Mouse (Mus musculus): ENCODE data around the gene Lrrtm3.

Lrrtm3 gene

DNA sequence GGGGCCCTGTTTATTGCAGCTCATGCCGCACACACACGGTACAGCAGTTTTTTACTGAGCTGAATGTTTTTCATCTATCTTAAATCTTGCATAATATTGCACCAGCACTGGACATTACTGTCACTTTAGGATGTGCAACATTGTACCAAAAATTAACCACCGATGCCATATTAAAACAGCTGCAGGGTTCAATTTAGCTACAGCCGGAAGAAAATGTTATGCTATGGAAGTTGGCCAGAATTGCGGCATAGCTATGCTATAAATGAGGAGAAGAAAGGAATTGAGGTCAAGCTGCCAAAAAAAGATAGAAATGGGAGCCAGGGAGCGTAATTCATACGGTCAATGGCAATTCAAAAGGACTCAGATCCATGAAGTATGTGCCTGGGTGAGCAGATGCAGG lies 48.9 kb downstream of the Lrrtm3 start:
- DNase-seq, result peak; percentile 26

DNA sequence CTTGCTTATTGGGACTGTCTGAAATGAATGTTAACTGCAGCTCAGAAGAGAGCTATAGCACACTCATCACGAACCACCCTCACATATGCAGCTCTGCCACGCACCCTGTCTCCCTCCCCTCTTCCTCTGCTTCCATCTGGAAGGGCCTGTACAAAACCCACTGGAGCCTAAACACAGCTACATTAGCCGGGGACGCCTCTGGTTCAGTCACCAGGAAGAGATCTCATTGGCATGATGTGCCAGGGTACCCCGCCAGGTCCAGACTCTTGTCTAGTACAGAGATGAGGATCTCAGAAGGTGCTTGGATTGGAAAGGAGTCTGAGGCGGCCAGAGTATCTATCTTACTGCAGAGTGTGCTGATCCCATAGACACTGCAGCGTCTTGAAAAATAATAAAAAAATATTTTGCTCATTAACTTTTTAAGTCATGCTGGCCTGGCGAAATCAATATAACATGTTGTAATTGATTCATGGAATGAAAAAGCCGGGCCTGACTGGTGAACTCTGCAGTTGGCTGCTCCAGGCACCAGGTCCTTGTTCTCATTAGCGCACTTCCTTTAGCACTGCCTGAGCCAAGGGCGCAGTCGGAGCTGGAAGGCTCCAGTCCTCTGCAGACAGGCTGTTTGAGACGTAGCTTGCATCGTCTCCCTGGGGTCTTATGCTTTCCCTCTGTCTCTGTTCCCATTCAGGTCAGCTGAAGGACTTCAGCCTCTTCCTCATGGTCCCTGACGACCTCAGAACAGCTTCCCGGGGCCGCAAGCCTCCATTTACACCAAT lies 50.1 kb downstream of the Lrrtm3 start:
- DNase-seq, result peak; percentile 79

DNA sequence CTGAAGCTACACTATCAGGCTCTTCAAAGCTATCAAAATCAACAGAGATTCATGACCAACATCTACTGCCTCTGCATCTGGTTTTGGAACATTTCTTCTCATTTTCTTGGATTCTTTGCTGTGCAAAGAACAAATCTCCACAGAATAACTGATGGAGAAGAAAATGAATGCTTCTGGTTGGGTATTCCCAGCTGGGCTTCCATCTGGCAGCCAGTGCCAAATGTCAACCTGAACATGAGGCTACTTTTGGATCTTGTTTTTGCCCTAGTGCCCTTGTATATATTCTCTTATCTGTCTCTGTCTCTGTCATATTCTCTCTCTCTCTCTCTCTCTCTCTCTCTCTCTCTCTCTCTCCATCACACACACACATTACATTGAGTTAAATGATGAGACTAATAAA lies 59.2 kb downstream of the Lrrtm3 start:
- no peak for DNase-seq

DNA sequence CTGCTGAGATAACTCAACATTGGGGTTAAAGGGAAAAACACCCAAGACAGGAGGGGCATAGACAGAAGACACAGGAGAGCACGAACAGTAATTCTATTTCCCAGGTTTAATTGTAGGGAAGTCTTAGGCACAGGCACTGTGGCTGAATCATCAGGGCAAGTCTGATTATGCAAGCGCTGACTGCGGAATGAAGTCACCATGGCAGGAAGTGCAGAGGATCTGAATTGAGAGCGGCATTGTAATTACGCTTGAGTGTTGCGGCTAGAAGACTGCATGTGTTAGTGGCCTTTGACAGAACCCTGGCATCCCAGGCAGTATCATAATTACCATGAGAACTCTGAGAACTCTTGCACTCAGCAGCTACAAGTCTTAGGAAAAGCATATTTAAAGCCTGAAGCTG lies 66.7 kb downstream of the Lrrtm3 start:
- DNase-seq, result no peak

DNA sequence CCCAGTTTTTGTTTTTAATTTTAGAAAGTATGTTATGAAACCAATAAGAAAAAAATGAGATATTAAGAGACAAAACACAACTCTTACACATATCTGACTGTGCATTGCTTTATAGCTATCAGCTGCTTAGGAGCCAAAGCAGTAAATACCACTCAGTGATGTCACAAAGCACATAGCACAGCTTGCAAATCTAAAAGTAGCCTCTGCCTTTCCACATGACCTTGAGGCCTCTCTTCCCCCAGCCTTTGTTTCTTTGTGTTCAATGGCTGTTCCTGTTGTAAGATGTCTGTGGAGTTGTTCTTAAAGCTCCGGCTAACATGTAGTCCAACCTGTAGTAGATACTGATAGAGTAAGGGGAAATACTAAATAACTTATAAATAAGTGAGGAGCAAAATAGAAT lies 69.7 kb downstream of the Lrrtm3 start:
- no peak for DNase-seq

DNA sequence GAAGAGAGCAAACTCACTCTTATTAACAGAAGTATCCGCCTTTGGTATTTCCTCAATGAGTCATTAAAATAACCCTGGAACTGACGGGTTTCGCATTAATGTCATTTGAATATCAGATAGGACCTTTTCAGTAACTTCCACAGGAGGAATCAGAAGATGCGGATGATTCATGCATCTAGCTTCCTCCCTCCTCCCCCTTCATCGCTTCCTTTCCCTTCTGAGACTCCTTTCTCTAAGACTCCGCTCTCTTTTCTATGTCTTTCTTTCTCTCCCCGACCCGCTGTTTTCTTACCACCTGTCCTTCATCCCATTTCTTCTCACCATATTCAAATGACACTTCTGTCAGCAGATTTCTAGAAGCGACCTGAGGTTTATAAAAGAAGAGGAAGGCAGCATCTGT lies 88.1 kb downstream of the Lrrtm3 start:
- DNase-seq, result no peak

DNA sequence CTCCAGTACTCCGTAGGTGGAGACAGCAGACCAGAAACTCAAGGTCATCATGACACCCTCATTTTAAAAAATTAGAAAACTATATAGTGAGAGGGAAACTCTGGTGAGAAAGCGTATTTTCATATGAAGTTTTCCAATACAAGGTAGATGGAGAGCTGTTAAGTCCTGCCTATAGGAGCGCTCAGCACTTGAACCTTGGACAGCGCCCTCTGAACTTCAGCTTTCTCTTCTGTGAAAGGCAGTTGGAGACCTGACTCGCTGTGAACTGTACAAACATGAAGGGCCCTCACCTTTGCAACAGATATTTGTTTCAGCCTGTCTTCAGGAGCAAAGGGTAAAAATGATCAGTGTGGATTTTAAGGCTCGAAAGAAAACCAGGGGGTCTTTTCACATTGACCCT lies 88.5 kb downstream of the Lrrtm3 start:
- no peak for DNase-seq

DNA sequence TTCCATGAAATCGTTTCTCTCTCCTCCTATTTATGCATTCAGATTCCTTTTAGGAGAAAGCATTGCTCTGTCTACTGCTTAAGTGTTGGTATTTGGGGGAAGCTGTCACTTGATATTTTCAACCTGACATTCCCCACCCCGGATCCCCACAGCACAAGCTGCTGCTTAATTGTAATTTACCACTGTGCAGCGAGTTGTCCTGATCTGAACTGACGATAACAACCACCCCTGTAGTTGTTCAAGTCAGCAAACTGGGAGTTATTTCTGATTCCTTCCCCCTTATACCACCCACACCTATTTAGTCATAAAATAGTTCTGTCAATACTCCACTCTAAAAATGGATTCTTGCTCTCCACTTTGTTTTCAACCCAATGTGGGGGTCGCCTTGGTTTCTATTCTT lies 95.8 kb downstream of the Lrrtm3 start:
- DNase-seq, result no peak

DNA sequence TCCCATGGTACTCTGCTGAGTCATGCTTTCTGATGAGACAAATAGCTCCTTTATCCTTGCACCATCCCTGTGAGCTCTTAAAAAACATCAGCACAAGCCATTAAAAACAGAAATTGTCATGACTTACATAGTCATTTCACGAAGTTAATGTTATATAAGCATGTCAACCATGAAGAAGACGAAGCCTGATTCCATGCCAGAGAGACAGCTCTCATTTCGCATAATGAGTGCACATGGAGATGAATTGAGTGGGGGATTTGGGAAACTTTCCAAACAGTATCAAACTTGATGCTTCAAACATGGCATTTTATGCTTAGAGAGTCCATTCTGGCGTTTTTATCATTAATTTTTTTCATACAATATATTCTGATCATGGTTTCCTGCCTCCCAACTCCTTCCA lies 104.5 kb downstream of the Lrrtm3 start:
- no peak for DNase-seq

DNA sequence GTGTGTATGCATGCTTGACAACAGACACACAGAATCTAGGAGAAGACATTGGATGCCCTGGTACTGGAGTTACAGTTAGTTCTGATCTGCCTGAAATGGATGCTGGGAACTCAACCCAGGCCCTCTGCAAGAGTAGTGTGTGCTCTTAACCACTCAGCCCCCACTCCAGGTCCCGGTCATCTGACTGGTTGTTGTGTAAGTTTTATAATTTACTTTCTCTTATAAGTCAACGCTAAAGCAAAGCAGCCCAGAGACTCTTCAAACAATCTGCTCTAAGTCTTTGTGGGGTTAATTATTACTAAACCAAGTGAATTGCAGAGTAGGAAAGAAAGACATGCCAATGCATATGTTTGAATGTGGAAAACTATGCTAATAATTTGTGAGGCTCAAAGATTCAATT lies 110.7 kb downstream of the Lrrtm3 start:
- DNase-seq, result no peak

DNA sequence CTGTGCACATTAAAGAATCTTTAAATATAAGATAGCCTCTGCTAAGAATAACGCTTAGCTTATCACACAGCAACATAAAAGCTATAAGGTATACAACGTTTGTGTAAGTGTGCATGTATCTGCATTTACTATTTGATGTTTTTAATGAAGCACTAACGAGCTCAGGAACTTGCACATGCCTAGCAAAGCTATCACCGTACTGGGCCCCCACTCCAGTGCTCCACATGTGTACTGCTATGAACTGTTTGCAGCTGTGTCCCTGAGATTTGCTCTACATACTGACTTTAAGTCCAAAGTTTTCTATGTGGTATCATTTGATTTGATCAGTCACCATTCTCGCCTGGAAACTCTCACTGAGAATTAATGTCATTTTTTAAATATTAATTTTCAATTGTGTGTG lies 111.1 kb downstream of the Lrrtm3 start:
- no peak for DNase-seq

DNA sequence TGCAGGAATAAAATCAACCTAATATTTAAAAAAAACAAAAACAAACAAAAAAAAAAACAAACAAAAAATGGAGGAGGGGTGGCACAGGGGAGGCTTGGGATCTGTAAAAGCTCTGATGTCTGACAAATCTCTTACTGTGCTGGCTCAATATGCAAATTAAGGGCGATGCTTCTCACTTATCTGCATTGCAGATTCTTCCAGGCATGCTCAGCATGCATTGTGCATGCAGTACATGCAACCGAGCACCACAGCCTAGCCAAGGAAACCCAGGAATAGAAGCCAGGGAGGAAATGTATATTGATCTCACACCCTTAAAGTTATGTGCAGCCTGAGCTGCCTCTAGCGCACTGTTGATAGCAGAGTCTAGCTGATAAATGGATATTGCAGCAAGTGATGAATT lies 111.5 kb downstream of the Lrrtm3 start:
- no peak for DNase-seq

DNA sequence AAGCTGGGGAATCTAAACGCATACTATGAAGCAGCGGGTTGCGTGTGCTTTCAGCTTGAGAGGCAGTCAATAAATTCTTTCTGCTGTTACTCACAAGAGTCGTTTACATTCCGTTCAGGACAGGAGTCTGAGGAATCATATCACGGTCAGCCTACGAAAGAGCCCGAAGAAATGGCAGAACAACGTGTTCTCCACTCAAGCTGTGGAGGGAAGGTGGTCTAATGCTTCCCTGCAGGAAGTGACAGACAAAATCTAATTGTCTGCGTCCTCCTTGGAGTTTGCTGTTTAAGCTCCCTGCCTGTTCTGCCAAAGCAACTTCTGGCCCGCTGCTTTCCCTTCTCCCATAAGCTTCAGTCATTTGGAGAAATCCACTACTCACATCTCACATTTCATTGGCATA lies 112.0 kb downstream of the Lrrtm3 start:
- DNase-seq, result no peak

DNA sequence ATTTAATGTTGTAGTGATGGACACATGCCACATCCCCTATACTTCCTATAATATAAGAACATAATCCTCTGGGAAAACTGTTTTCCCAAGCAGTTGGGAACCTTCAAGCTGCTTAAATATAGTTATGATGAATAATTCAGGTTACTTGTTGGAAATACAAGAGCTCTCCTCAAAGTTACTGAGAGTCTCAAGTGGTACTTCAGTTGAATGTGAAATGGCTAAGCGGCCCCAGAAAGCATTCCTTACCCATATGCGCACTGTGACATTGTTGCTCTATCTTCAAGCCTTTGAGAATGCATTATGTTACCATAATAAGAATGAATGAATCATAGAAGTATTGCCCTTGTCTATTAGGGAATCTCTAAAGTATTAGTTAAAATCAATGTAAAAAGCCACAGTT lies 117.8 kb downstream of the Lrrtm3 start:
- no peak for DNase-seq

DNA sequence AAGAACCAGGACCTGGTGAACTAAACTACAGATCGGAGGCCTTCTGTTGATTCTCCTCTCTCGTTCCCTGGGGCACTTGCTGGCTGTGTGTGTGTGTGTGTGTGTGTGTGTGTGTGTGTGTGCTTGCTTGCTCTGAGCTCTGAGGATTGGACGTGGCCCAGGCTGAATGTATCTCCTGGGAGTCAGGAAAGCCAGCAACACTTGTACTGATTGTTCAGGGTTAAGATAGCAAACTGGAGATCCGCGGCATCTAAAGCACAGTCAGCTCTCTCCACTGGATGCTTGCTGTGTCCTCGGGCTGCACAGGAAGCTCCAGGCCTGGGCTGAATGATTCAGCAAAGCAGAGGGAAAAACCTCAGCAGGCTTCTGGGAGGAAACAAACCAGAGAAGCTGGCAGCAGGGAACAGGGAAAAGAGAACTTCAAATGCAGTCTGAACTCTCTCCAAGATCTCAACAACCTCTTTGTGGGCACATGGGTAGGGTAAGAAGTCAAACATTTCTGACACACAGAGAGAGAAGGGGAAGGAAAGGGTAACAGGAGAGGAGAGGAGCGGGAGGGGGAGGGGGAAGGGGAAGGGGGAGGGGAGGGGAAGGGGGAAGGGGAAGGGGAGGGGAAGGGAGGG lies 135.7 kb downstream of the Lrrtm3 start:
- peak; percentile 43 for DNase-seq

DNA sequence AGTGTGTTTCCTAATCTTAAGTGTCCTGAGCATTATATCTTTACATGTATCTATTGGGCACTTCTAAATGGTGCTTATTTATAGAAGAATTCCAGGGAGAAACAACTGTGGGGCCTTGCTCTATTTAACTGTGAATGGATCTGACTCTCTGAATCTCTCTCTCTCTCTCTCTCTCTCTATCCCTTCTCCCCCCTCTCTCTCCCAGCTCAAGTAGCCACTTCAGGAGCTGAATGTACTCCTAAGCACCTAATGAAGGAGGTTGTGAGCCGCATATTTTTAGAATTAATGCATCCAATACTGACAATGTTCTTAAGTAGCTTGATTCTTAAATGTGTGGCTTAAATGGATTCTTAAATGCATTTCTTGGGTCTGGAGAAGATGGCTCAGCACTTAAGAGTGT lies 138.6 kb downstream of the Lrrtm3 start:
- no peak for DNase-seq

DNA sequence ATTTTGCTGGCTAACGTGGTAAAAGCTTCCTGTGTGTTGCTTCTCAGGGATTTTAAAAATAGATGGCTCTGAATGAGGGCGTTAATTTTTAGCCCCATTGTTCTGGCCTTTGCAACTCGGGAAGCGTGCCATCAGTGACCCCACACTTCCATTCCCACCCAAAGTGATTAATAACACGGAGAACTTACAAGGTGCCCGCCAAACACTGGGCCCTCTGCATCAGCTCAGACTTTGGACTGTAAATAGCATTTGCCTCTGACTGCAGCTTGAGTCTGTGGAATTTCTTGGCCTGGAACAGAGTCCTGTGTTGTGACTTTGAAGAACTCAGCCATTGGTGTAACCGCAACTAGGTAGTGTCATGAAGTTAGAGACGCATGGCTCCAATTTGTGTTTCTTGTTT lies 139.2 kb downstream of the Lrrtm3 start:
- DNase-seq, result no peak

DNA sequence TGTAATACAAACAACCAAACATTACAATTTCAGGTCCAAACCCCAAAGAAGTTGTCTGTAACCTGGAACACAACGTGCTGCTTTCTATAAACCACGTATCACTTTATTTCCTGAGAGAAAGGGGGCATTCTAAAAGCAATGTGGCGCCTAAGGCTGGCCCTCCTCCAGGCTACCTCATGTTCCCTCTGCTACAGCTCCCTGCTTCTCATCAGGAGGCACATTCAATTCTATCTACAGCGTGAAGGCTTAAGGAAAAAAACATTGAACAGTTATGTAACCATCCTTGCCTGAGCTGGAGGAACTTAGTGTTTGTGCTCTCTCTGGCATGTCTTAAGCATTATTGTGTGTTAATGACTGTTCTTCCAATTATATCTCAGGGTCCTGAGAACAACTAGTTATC lies 142.8 kb downstream of the Lrrtm3 start:
- DNase-seq, result peak; percentile 38

DNA sequence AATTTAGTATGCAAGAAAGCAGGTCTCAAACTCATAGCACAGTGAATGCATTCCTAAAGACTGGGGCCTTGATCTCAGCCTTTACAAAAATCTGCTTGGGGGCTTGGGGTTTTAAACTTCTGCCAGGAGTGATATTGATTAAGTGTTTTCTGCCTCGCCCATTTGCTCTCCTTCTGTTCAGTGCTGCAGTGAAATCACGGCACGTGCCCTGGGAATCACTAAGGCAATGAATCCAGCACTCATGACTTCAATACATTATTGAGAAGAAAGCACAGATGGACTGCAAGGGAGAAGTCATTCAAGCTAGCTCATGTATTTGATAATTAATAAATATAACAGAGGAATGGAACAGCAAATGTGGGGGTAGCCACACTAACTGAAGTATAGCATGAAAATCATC lies 144.5 kb downstream of the Lrrtm3 start:
- DNase-seq, result no peak

DNA sequence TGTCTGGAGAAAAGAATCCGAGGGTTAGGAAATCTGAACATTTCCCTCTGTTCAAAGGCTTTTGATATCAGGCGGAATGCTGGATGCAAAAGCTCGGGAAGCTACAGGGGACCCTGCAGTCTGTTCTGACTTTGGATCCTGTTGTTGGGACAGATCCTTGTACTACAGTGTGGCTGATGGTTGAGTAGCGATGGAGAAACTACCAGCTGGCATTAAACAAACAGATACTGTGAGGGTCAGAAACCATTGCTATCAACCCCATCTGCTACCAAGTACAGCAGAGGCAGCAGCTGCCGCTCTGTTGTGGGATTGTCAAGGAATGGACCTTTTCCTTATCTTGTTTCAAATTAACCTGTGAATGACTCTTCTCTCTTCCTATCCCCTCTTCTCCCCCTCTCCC lies 156.1 kb downstream of the Lrrtm3 start:
- DNase-seq, result no peak

DNA sequence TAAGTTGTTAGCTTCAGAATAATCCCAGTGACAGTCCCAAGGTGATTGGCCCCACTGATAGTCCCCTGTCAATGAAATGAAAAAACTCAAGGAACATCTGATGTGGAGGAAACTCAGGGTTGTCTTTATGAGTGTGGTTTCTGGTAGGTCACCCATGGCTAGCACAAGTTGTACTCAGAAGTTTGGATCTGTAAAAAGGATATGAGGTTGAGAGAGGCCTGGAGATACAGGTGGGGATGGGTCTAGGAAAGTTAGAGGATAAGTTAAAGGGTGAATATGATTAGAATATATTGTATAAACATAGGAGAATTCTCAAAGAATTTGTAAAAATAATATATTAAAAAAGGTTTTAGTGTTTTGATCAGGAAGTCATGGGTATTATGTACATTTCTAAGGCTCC lies 162.7 kb downstream of the Lrrtm3 start, which contains the start of gene Gm10118:
Gene Gm10118, minus strand, starts transcription at position 101 of the 400 bp plus-strand sequence.
- no peak for DNase-seq

DNA sequence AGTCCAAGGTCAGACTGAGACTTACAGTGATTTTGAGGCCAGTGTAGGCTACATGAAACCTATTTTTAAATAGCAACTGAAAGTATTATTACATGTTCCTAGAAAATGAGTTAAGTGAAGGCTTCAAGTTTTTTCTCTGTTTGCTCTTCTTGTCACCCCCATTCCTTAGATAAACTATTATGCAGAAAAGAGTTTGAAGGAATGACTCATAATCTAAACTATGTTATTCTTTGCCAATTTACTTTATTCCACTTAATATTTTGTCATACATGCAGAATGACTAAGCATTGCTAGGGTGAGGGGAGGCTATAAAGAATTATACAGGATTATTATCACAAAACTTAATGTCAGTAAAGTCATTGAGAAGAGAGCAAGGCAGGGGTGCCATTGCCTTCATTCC lies 181.2 kb downstream of the Lrrtm3 start:
- no peak for DNase-seq

DNA sequence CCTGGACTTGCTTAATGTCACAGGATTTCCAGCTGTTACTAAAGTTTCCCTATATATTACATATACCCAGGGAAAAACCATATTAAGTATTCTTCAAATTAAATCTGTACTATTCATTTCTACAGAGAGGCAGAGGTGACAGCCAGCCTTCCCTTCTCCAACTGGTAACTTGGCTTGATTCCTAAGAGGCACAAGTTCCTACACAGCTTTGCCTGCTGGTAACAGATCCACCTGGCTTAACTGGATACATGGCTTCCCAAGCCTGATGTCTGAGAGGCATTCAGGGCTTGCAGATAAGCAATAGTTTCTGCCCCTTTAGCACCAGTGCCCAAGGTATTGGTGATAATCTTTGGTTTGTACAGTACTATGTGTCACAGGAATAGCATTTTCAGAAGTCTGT lies 190.2 kb downstream of the Lrrtm3 start:
- no peak for DNase-seq

DNA sequence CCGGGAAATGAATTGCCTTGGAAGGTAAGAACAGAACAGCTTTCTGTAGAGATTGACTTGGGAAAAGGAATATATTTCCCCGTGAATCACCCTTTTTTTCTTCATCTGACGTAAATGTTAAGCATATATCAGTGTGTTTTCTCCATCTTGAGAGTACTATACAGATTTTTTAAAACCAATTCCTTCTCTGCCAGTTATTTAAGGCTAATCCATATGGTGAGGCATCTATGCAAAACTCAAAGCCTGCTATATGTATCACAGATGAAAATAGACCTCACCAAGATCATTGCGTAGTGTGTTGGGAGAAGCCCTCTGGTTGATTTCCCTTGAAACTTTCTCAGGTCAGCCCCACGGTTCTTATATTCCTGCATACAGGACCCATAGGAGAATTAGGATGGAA lies 195.5 kb downstream of the Lrrtm3 start:
- DNase-seq, result no peak

Data from cerebellum, adult 11 months (tissue).